Mouse (Mus musculus) spleen, postnatal 4 days (tissue): ENCODE data around the gene Rere.

Source experiments
- DNase-seq, 2 experiments: peaks; one replicate each; pipeline ENCODE4 v3.0.0; 2022; ENCODE audit warnings: low spot score in 2 of 2

Rere gene

DNA sequence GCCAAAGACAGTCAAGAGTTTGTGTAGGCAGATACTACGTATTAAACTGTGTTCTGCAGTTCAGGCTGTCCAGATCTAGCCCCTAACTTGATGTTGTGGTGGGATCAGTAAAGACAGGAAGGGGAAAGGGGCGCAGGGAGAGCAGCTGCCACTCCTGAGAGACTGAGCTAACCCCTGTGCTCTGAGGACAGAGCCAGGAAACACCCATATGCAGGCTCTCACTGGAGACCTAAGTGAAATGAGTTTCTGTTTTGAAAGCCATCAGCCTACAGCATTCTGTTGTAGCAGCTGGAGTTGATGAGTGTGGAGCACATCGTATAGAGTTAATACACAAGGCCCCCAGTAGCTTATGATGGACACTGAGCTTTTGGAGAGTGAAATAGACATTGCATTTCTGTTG lies 101.1 kb downstream of the Rere start:
- DNase-seq, result no peak

DNA sequence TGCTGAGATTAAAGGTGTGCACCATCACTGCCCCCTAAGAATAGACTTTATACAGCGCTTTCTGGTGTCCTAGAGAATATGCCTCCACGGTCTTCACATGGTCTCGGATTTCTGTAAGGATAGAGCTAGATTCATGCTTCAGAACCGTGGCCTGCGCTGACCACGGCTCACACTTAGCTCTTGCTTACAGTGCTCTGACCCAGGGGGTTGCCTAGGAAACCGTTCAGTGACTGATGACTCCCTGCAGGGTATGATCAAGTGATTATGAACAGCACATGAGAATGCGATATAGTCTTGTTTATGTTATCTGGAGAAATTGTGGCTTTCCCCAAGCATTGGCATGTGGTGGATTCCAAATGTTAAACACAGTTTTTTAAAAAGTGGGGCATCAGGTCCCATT lies 103.0 kb downstream of the Rere start:
- DNase-seq, result no peak

DNA sequence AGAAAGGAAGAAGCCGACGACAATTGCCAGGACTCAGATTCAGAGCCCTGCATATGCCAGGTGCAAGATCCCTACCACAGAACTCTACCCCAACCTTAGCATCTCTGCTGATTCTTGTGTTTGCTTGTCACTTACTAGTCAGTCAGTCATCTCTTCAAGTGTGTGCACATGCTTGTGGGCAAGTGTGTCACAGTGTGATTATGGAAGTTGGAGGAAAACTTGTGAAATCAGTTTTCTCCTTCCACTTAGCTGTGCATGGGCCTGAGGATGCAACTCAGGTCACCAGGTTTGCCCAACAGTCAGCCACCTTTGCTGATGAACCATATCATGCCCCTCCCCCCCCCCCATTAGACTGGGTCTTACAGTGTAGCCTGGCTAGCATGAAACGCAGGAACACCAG lies 103.5 kb downstream of the Rere start:
- DNase-seq, result no peak

DNA sequence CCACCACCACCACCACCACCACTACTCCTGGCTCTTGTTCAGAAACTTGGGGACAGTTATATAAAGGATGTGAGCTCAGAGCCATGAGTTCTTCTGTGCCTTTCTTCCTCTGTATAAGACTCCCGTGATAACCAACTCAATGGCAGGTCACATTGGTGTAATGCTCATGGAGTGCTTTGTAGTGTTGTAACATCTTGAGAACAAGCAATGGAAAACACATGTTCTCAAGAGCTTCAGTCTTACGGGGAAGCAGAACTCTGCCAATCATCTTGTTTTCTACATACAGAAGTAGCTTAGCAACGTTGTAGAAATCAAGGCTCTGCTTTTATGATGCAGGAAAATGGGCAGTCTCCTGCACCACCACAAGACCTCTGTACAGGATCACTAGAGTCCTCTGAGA lies 107.1 kb downstream of the Rere start:
- no peak for DNase-seq

DNA sequence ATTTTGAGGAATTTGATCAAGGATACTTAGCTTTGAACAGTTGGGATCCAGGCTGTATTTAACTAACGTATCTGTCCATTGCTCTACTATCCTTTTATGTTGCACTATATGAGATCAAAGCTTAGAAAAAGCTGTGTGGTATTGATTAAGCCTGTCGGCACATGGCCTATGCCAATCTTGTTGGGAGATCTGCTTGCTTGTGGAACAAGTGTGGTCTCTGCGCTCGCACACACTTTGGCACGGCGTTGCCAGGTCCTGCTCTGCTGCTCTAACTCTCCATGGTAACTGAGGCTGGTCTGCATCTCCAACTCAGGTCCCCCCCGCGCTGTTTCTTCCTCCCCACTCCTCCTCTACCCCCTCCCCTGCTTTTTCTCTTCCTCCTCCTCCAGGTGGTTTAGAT lies 112.2 kb downstream of the Rere start:
- no peak for DNase-seq

DNA sequence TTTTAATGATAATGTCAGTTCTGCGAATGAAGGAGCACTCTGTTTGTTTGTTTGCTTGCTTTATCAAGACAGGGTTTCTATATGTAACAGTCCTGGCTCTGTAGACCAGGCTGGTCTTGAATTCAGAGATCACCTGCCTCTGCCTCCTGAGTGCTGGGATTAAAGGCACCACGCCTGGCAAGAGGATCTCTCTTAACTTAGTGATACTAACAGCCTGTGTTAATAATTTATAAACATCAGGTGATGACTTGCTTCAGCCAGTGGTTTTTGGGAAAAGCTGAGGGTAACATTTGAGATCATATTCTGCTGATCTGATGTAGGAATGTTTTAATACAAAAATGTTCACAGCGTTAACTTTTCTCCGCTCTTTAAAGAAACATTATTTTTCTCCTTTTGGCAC lies 112.6 kb downstream of the Rere start:
- DNase-seq, result no peak

DNA sequence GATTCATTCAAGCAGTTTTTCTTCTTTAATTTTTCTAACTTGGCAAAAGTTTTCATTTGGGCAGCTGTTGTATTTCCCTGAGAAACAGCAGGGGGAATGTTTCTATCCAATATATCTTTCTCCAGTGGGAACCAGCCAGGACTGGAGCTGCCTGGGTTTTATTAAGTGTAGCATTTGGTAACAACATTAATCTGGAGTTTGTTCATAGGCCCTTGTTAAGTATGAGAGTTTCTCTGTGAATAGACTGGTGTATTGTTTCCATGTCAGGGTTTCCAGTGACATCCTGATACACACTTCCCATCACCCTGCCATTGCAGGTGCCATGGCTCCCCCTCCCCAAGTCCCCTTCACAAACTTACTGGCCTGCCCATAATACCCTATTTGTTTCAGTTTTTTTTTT lies 114.9 kb downstream of the Rere start:
- DNase-seq, result no peak

DNA sequence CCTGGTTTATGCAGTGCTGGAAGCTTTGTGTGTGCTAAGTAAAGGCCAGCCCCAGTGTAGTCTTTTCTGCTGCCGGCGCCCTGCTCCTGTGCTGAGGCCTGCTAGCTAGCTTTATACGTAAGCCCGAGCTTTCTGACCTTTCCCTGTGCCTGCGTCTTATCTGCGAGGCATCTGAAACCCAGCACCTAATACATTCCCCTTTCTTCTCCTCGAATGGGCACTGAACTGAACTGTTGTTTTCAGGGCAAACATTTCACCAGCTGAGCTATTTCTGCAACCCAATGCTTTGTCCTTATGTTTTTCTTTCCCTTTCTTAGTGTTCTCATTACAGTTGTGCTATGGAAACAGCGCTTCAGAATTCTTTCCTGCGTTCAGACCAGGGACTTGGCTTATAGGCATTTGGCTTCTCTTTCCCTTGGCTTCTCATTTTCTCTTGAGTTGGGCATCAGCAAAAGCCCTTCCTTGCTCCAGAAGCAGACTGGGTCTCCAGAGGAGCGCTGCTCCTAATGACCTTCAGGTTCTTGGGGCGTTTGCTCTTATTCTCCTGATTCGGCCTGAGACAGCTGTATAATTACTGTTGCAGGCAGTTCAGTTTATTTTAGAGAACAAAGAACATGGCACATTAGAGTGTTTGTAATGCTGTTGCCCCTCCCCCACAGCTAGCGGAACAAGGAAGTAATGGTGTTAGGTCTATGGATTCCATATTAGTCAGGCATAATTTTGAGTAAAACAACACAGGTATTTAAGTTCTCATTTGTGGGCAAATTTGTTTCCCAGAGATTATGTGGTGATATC lies 115.6 kb downstream of the Rere start:
- peak; percentile 38 to 69 for DNase-seq

DNA sequence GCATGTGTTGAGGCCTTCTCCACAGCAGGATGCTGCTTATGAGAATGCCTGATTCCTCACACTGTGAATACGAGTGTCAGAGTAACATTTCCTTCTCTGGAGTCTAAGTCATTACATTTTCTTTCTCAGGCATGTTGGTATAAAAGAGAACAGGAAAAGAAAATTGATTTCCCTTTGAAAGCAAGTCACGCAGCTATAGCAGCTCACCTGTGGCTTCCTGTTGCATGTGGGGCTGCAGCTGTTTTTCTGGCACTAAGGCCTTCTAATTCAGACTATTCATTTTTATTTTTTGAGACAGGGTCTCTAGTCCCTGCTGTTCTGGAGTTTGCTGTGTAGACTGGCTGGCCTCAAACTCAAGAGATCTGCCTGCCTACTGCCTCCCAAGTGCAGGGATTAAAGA lies 117.6 kb downstream of the Rere start:
- no peak for DNase-seq

DNA sequence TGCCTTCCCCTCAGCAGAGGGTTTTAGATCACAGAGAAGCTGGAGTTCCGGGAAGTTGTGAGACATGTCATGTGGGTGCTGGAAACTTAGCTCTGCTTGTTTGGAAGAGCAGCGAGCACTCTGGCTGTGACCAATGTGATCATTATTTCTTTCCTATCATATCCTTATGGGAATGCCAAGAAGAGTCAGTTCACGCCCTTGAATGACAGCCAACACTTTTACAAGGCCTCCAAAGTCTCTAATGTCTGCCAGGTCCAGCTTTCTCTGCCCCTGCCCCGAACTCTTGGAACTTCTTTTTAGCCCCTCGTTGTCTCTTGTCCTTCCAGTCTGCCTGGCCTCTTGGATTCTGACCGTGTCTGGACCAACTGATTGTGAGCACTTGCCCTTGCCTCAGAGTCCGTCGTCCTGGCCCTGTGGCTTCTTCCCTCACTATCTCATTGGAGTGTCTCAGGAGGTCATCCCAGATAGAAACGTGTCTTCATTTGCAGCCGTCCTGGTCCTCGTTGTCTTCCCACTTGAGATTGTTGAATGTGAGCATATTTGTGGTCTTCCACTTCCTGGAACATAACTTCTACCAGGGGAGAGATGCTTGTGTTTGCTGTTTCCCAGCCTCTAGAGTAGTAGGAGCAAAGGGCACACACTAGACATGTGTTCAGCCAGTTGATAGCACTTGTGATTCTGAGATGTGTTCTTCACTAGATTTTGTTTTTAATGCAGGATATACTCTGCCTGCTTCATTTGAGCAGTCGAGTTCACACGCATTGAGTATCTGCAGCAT lies 120.6 kb downstream of the Rere start:
- no peak for DNase-seq

DNA sequence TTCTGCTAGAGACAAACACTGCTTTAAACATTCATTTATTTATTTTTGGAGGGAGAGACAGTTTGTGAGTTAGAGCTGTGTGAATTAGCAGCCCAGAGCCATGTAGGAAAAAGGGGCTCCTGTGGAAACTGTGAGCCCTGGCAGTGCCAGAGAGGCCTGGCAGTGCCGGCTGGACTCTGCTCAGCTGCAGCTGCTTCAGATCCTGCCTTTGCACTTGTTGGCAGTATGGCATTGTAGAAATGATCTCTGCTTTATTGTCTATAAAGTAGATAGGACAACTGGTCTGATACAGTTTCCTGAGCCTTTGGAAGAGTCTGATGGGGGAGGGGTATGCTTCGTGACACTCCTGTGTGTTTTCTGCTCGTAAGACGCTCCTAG lies 121.2 kb downstream of the Rere start:
- DNase-seq, result no peak

DNA sequence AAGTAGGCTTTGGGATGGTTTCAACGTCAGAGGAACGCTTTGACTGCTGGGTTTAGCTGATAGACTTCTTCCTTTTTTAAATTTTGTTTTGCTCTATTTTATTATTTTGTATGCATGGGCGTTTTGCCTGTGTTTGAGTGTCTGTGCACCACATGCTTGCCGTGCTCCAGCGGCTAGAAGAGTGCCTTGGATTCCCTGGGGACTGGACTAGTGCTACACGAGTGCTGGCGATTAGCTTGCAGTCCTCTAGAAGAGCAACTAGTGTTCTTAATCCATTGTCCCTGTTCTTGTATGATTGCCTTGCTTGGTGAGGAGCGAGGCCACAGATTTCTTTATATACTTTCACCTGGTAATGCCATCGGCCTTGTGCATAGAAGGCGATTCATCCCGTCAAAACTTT lies 122.5 kb downstream of the Rere start:
- no peak for DNase-seq

DNA sequence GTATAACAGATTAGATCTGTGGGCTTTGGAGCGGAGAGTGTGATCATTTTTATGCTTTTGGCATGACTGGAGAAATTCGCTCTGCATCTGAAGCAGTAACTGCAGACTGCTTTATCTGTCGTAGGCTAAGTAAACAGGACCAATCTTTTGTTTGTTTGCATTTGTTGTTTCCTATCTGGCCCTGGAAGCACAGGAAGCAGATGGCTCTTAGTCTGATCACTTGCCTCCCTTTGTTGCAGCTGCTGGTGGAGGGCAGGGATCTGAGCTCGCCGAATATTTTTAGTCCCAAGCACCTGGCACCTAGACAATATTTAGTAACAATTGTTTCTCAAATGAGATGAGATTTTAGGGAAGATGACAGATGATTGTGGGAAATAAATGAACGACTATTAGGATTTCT lies 123.1 kb downstream of the Rere start:
- DNase-seq, result no peak

DNA sequence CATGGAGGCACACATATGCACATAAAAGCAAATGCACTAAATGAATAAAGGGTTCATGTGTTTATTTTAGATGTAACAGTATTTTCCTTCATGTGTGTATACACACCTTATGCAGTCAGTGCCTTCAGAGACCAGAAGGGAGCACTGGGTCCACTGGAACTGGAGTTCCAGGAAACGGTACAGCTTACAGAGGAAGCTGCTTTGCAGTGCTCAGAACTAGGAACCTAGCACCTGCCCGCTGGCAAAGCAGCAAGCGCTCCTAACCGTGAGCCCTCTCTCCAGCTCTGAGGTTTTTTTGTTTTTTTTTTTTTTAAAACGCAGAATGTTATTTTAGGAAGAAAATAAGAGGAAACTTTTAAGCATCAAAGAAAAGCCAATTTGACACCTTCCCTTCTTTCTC lies 124.3 kb downstream of the Rere start:
- no peak for DNase-seq

DNA sequence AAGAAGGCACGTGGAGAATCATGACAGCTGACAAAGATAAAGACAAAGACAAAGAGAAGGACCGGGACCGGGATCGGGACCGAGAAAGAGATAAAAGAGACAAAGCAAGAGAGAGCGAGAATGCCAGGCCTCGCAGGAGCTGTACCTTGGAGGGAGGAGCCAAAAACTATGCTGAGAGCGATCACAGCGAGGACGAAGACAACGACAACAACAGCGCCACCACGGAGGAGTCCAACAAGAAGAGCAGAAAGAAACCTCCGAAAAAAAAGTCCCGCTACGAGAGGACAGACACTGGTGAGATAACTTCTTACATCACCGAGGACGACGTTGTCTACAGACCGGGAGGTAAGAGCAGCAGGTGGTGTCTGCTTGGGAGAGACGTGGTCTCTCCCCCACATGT lies 124.9 kb downstream of the Rere start:
- DNase-seq, result no peak

DNA sequence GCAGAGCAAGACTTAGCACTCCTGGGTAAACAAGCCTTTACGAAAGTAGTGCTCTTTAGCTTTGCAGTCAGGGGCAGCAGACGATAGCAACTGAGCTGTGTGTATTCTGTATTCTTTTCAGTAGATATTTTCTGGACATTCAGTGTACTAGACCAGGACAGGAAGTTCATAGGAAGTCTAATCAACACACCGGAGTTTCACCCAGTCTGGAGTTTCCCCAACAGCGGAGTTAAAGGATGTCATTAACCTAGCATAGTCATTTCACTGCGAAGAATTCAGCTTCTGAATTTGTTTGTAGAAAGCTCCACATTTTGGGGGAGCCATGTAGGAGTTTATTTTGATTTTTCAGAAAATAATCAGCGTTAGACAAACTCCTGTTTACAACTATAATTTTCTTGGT lies 125.4 kb downstream of the Rere start:
- no peak for DNase-seq

DNA sequence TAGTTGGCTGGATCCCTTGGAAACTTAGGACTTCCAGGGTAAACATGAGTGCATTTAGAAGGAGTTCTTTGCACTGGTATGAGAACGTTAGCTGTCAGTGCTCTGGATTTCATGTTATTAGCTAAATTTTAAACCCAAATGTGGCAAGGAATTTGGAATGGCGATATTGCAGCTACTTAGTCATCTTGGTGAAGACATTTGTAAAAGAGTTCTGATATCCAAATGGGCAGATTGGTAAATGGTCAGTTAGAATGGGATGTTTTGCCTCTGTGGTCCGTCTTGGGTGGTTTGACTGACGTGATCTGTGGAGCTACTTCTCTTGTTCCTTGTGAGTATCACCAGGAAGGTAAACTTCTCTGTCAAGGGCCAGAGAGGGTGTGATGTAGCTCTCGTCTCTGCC lies 132.8 kb downstream of the Rere start:
- DNase-seq, result no peak

DNA sequence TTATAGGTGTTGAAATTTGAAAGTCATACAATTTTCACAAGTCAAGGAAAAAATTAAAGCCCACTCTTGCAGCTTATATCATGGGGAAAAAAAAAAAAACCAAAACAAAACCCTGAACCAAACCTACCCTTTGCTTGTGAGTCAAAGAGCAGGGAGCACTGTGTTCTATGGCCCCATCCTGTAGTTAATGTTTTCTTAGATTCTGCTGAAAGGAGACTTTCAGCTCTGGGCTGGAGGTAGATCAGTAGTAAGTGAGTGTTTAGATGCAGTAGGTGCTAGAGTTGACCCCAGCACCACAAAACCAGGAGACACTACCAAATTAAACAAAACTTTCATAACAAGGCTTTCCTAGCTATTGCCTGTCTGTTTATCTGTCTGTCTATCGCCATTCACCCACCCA lies 133.3 kb downstream of the Rere start:
- DNase-seq, result no peak

DNA sequence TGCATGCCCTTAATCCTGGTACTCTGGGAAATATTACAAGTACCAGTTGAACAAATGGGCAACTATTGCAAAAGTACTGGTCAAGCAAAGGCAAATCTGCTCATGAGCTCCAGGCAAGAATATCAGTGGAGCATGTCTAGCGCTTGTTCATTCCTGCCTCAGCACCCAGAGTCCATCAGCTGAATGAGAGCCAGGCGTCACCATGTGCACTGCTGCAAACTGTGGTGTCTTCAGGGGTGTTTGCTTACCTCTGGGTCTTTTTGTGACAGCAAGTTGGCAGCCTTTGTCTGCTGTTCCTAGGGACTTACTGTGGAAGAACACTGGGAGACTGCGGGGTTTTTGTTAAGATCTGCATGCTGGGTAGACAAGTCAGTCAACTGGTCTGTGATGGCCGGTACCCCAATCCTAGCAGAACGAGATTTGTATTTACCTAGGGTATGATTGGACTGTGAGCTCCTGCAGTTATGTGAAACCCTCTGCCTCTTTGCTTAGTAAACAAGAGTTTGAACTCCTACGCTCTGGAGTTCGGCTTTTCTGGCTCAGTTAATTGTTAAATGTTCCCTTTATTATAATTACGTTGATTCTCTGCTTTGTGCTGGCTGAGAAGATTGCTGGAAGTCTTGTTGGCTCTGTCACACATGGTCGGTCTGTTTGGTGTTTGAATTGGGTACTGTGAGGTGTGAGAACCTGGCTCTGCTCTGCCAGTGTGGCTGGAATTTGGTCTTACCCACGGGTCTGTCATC lies 134.0 kb downstream of the Rere start:
- DNase-seq, result no peak

DNA sequence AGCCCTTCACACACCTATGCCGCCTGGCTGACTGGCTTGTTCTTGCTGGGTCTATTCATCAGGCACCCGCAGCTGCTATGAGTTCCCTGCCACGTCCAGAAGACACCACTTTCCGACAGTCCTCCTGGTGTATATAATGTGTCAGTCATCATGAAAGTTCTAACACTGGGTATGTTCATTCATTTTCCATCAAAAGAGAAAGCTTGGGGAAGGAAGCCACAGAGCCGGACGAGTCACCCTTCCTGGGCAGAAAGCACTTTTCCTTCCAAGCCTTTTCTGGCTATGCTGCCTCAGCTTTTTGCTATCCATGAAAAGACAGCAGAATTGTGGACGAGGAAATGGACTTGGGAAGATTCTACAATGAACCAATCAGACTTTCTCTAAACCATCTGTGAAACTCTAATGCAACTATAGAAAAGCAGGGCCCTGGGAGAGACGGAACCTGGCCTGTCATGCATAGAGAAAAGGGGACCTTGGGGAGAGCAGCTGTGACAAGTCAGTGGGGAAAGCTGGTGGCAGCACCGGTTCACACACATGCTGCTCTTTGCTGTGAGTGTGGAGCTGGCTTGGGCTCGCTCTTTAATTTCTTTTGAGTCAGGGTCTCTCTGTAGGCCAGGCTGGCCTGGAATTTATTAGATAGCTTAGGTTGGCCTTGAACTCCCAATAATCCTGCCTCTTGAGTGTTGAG lies 139.3 kb downstream of the Rere start:
- DNase-seq, result no peak

DNA sequence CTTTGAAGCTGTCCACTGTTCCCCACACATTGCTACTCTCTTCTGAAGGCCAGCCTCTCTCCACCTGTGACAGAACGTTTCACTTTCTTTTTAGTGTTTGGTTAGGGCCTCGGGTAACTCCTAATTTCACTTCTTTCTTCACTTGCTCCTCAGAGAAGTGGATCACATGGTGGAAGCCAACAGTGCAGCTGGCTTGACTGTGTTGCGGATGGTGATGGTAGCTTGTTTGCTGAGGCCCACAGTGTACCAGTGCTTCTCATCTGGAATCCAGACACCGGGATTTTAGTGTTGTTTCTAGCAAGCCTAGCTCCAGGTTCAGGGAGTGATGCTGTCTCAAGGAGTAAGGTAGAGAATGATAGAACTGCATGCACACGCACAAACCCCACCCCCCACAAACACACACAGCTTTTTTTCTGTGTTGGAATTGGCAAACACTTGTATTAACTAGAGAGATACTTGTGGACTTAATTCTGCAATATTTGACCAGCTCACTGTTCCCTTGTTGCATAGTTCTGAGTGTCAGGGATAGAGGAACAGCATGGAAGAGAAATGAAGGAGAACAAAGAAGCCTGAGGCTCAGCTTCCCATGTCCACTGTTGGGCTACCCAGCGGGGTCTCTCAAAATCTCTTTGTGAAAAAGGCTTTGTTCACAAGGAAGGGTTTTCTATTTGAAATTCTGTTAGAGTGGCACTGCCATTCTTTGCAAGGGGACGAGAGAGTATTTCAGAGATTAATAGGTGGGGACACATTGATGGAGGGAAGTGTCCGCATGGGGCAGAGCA lies 144.8 kb downstream of the Rere start:
- no peak for DNase-seq
